9 mouse cellular contexts compared by ENCODE assay signal in genomic region chr16:38679431-38680021, GRCm38 (mm10). TPM values are rescaled to one million over a fixed set of nuclear protein-coding genes. Genes with fewer than 3 reads are reported as not detected.
DNase-seq lines count a peak whose midpoint lies in the region; ATAC-seq and TF ChIP-seq lines count a peak whose summit lies in the region.
"Had no signal": no experiment of that assay in that cellular context is flagged by ENCODE, and none has a peak within 500 bp of the region (broad histone marks: within the 10 kb centered on the region; RNA-seq: fewer than 3 reads in every experiment).

No protein-coding gene starts in this region.

- H3K9me3 ChIP-seq in liver, embryonic 12.5 days (replicated peaks), result no peaks in the 10 kb centered on the region
- no peaks in the 10 kb centered on the region for H3K9me3 ChIP-seq in liver, embryonic 11.5 days (ENCODE audit: control insufficient read depth, low read length)
- H3K9me3 ChIP-seq in limb, embryonic 15.5 days, result no peaks in the 10 kb centered on the region
- no peaks in the 10 kb centered on the region for H3K9me3 ChIP-seq in midbrain, postnatal 0 days (ENCODE audit: low read length)

- H3K4me2 ChIP-seq in liver, embryonic 12.5 days, result peak overlapping the region; percentile 13; the same call in 1 of the 2 replicates
- H3K4me2 ChIP-seq in liver, embryonic 11.5 days, result no peak overlapping the region
- peak overlapping the region; percentile 30 for H3K4me2 ChIP-seq in limb, embryonic 15.5 days
- H3K4me2 ChIP-seq in midbrain, postnatal 0 days (ENCODE audit: low read depth, low read length, poor library complexity, severe bottlenecking), result no peak overlapping the region

- WGBS in liver, embryonic 12.5 days (ENCODE audit: insufficient replicate concordance), result 25% methylated on average over 12 of the region's 12 CpGs
- 39% methylated on average over 12 of the region's 12 CpGs for WGBS in liver, embryonic 11.5 days
- 19% methylated on average over 12 of the region's 12 CpGs for WGBS in limb, embryonic 15.5 days
- WGBS in midbrain, postnatal 0 days, result 56% methylated on average over 12 of the region's 12 CpGs

- no peak overlapping the region for H3K27ac ChIP-seq in liver, embryonic 12.5 days
- no peak overlapping the region for H3K27ac ChIP-seq in liver, embryonic 11.5 days (ENCODE audit: low read depth, low read length)
- peak overlapping the region; percentile 78 for H3K27ac ChIP-seq in limb, embryonic 15.5 days
- H3K27ac ChIP-seq in midbrain, postnatal 0 days (ENCODE audit: low read depth, low read length), result no peak overlapping the region

- H3K4me1 ChIP-seq in liver, embryonic 12.5 days, result peaks cover 5% of the 10 kb centered on the region; the same call in 1 of the 2 replicates
- no peaks in the 10 kb centered on the region for H3K4me1 ChIP-seq in liver, embryonic 11.5 days (replicated peaks; ENCODE audit: control insufficient read depth, insufficient read depth, low read length)
- H3K4me1 ChIP-seq in limb, embryonic 15.5 days, result peaks cover 20% of the 10 kb centered on the region
- no peaks in the 10 kb centered on the region for H3K4me1 ChIP-seq in midbrain, postnatal 0 days (ENCODE audit: insufficient read depth, low read length)

- no peak for TF ChIP-seq CTCF in midbrain, postnatal 0 days (IDR thresholded peaks at IDR 0.05)

- ATAC-seq in liver, embryonic 12.5 days, result no peak
- no peak for ATAC-seq in liver, embryonic 11.5 days (replicated peaks; ENCODE audit: low FRiP score)
- no peak for ATAC-seq in limb, embryonic 15.5 days (ENCODE audit: insufficient number of reproducible peaks, low FRiP score, low TSS enrichment, low read depth)
- no peak for ATAC-seq in midbrain, postnatal 0 days (ENCODE audit: low FRiP score)

- no peak overlapping the region for H3K9ac ChIP-seq in liver, embryonic 12.5 days
- H3K9ac ChIP-seq in liver, embryonic 11.5 days (ENCODE audit: low read depth, low read length), result no peak overlapping the region
- H3K9ac ChIP-seq in limb, embryonic 15.5 days, result no peak overlapping the region
- H3K9ac ChIP-seq in midbrain, postnatal 0 days (replicated peaks; ENCODE audit: low read length, poor library complexity, severe bottlenecking), result no peak overlapping the region

- no peaks in the 10 kb centered on the region for H3K36me3 ChIP-seq in liver, embryonic 12.5 days
- H3K36me3 ChIP-seq in liver, embryonic 11.5 days (ENCODE audit: control insufficient read depth, insufficient read depth, low read length), result no peaks in the 10 kb centered on the region
- 0 out of 2 replicates have a peak, but pooled peaks cover 3% of the 10 kb centered on the region for H3K36me3 ChIP-seq in limb, embryonic 15.5 days
- H3K36me3 ChIP-seq in splenic B cell, adult 2 months (ENCODE audit: control insufficient read depth, insufficient read depth, low read length, poor library complexity, severe bottlenecking), result no peaks in the 10 kb centered on the region
- no peaks in the 10 kb centered on the region for H3K36me3 ChIP-seq in midbrain, postnatal 0 days (ENCODE audit: insufficient read depth, low read length)

- H3K27me3 ChIP-seq in liver, embryonic 12.5 days (replicated peaks), result no peaks in the 10 kb centered on the region
- no peaks in the 10 kb centered on the region for H3K27me3 ChIP-seq in liver, embryonic 11.5 days (replicated peaks; ENCODE audit: control insufficient read depth, insufficient read depth, low read length)
- H3K27me3 ChIP-seq in limb, embryonic 15.5 days, result no peaks in the 10 kb centered on the region
- no peaks in the 10 kb centered on the region for H3K27me3 ChIP-seq in splenic B cell, adult 2 months (ENCODE audit: control insufficient read depth, insufficient read depth, low read length, poor library complexity, severe bottlenecking)
- no peaks in the 10 kb centered on the region for H3K27me3 ChIP-seq in midbrain, postnatal 0 days (ENCODE audit: insufficient read depth, low read length)

- no peak overlapping the region for H3K4me3 ChIP-seq in liver, embryonic 12.5 days
- no peak overlapping the region for H3K4me3 ChIP-seq in liver, embryonic 11.5 days (ENCODE audit: low read depth, low read length)
- peak overlapping the region; percentile 3; the same call in 1 of the 2 replicates for H3K4me3 ChIP-seq in limb, embryonic 15.5 days
- no peak overlapping the region for H3K4me3 ChIP-seq in midbrain, postnatal 0 days (ENCODE audit: low read depth, low read length)

- DNase-seq in liver, embryonic 11.5 days (ENCODE audit: low spot score), result no peak
- DNase-seq in heart, adult 9 months (ENCODE audit: low spot score in 2 of 2), result peak; percentile 47 to 69
- DNase-seq in splenic B cell, adult 2 months (ENCODE audit: low read depth, low spot score), result peak; percentile 4
- no peak for DNase-seq in T-cell, adult 2 months (ENCODE audit: low spot score)
- no peak for DNase-seq in layer of hippocampus, adult 18-20 months (ENCODE audit: low spot score in 2 of 2)
- no peak for DNase-seq in midbrain, postnatal 0 days (ENCODE audit: low spot score)
- DNase-seq: layer of hippocampus, adult 9-11 months had no signal

RNA-seq across cellular contexts. Expression of gene Arhgap31, which starts 33.5 kb away (rescaled TPM):
- polyA plus RNA-seq in liver, embryonic 12.5 days (2016; fragmentation: Nextera tagmentation; extraction: Ambion mirVana), result 3.5 and 4.0 TPM in 2 replicates
- polyA plus RNA-seq in liver, embryonic 11.5 days (2014; fragmentation: Nextera tagmentation; extraction: Ambion mirVana), result 7.0 and 7.4 TPM in 2 replicates
- polyA plus RNA-seq in limb, embryonic 15.5 days (2015; fragmentation: Nextera tagmentation; extraction: Ambion mirVana), result 14.5 and 16.2 TPM in 2 replicates
- total RNA-seq in layer of hippocampus, adult 18-20 months (2021), result 10 to 100 TPM; 18.0 to 19.5 TPM
- 10.0 and 10.5 TPM in 2 replicates for total RNA-seq in midbrain, postnatal 0 days (2014; rRNA removed)
- polyA plus RNA-seq in midbrain, postnatal 0 days (2015; fragmentation: Nextera tagmentation; extraction: Ambion mirVana), result 2.9 and 3.2 TPM in 2 replicates

Comparison
In these comparisons a context has a peak if more than half of its experiments do, and no peak if none do; other contexts are left out.
1. H3K4me2 ChIP-seq: peak in liver, embryonic 12.5 days (single experiment) and limb, embryonic 15.5 days (single experiment); none in liver, embryonic 11.5 days (single experiment) and midbrain, postnatal 0 days (single experiment).
2. DNase-seq: peak in heart, adult 9 months (2 of 2) and splenic B cell, adult 2 months (single experiment); none in liver, embryonic 11.5 days (single experiment), T-cell, adult 2 months (single experiment), layer of hippocampus, adult 18-20 months (0 of 2) and midbrain, postnatal 0 days (single experiment).